ENCODE assay signal across 7 mouse cellular contexts in the genomic region with DNA sequence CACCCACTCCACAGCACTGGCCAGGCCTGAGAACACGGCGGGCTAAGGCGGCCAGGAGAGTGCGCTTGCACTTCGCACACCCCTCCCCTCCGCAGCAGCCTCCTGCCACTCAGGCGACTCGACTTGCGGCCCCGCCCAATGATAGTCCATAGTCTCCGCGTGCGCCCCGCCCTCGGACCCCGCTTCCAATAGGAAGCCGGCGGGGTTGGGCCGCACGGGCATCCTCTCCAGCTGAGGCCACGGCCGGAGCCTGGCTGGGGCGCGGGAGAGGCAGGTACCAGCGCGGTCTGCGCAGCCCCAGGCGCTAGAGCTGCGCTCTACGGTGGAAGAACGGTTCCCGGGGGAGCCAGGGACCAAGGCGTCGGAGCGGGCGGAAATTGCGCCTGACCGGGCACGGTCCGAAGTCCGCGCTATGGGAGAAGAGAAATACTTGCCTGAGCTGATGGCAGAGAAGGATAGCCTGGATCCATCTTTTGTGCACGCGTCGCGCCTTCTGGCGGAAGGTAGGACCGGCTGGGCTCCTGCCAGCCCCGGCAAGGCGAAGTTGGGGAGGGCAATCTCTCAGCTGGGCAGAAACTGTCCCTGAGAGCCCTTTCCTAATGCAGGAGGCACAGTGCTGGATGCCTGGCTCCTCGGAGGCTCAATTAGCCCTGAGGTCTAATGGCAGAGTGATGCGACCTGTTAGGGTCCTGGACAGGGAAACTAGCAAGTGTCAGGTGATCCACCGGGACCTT. TPM values are rescaled to one million over a fixed set of nuclear protein-coding genes. Genes with fewer than 3 reads are reported as not detected.
DNase-seq lines count a peak whose midpoint lies in the region; ATAC-seq and TF ChIP-seq lines count a peak whose summit lies in the region.

A gene (plus strand): TSS at position 209 of the 734 bp plus-strand sequence.

- TF ChIP-seq POLR2A in brain, embryonic 14.5 days (IDR thresholded peaks at IDR 0.05; ENCODE audit: borderline replicate concordance, extremely low read depth, insufficient read depth, insufficient read length, poor library complexity, severe bottlenecking), result peak; percentile 89
- no peak for TF ChIP-seq POLR2A in heart, adult 2 months (IDR thresholded peaks at IDR 0.05; ENCODE audit: insufficient read depth, low read depth, low read length)

- peak; percentile 98 for DNase-seq in brain, embryonic 14.5 days (ENCODE audit: low read depth)
- DNase-seq in embryo, embryonic 9.5 days (ENCODE audit: extremely low spot score), result peak; percentile 86
- DNase-seq in heart, adult 2 months, result peak; percentile 60 to 64
- DNase-seq in kidney, adult 18-20 months, result peak; percentile 66
- peak; percentile 92 to 96 for DNase-seq in left cerebral cortex, postnatal 25 days (ENCODE audit: low spot score in 2 of 2)
- peak; percentile 98 for DNase-seq in midbrain, embryonic 11.5 days (ENCODE audit: low spot score, missing footprints)

- no peaks in the 10 kb centered on the region for H3K79me2 ChIP-seq in heart, adult 2 months (replicated peaks; ENCODE audit: control insufficient read depth, insufficient read depth, low read length)

- no peaks in the 10 kb centered on the region for H3K9me3 ChIP-seq in midbrain, embryonic 11.5 days (ENCODE audit: control insufficient read depth, low read length)
- H3K9me3 ChIP-seq in stomach, embryonic 14.5 days (ENCODE audit: control insufficient read depth, low read depth, low read length), result no peaks in the 10 kb centered on the region

- no peak for TF ChIP-seq EP300 in heart, adult 2 months (IDR thresholded peaks at IDR 0.05; ENCODE audit: insufficient read depth, low read depth, low read length)

- WGBS in heart, adult 2 months, result 1% methylated on average over 53 of the region's 53 CpGs
- WGBS in midbrain, embryonic 11.5 days, result under 1% methylated on average over 53 of the region's 53 CpGs
- WGBS in stomach, embryonic 14.5 days, result under 1% methylated on average over 53 of the region's 53 CpGs

- H3K9ac ChIP-seq in heart, adult 2 months (ENCODE audit: low read depth, low read length), result no peak within 1 kb of the TSS
- peak within 1 kb of the TSS; percentile 71 for H3K9ac ChIP-seq in midbrain, embryonic 11.5 days (ENCODE audit: low read length)
- H3K9ac ChIP-seq in stomach, embryonic 14.5 days (replicated peaks; ENCODE audit: low read depth, low read length), result peak within 1 kb of the TSS; percentile 21; the same call in 1 of the 2 replicates

- peak within 1 kb of the TSS; percentile 85 for H3K4me2 ChIP-seq in midbrain, embryonic 11.5 days
- H3K4me2 ChIP-seq in stomach, embryonic 14.5 days (replicated peaks; ENCODE audit: low read depth, low read length), result peak within 1 kb of the TSS; percentile 84

- ATAC-seq in midbrain, embryonic 11.5 days (ENCODE audit: low FRiP score), result peak; percentile 100
- peak; percentile 99 for ATAC-seq in stomach, embryonic 14.5 days (ENCODE audit: insufficient number of reproducible peaks, insufficient read depth, low FRiP score, low read depth)

- no peaks in the 10 kb centered on the region for H3K36me3 ChIP-seq in heart, adult 2 months (ENCODE audit: control insufficient read depth, insufficient read depth, low read length)
- no peaks in the 10 kb centered on the region for H3K36me3 ChIP-seq in midbrain, embryonic 11.5 days (ENCODE audit: control insufficient read depth, insufficient read depth, low read length)
- no peaks in the 10 kb centered on the region for H3K36me3 ChIP-seq in stomach, embryonic 14.5 days (ENCODE audit: control insufficient read depth, insufficient read depth, low read length)

- no peak within 1 kb of the TSS for H3K27ac ChIP-seq in heart, adult 2 months
- no peak within 1 kb of the TSS; the same call in 1 of the 2 replicates for H3K27ac ChIP-seq in midbrain, embryonic 11.5 days (ENCODE audit: low read depth, low read length)
- H3K27ac ChIP-seq in stomach, embryonic 14.5 days (ENCODE audit: low read length), result no peak within 1 kb of the TSS

- no peaks in the 10 kb centered on the region for H3K4me1 ChIP-seq in heart, adult 2 months (ENCODE audit: control insufficient read depth, insufficient read depth, low read length)
- no peaks in the 10 kb centered on the region for H3K4me1 ChIP-seq in midbrain, embryonic 11.5 days (ENCODE audit: control insufficient read depth, insufficient read depth, low read length)
- H3K4me1 ChIP-seq in stomach, embryonic 14.5 days (ENCODE audit: control insufficient read depth, insufficient read depth, low read length), result no peaks in the 10 kb centered on the region

- no peaks in the 10 kb centered on the region; the same call in 1 of the 2 replicates for H3K27me3 ChIP-seq in heart, adult 2 months (ENCODE audit: control insufficient read depth, insufficient read depth, low read length)
- no peaks in the 10 kb centered on the region; the same call in 1 of the 2 replicates for H3K27me3 ChIP-seq in midbrain, embryonic 11.5 days (ENCODE audit: control insufficient read depth, insufficient read depth, low read length)
- H3K27me3 ChIP-seq in stomach, embryonic 14.5 days (ENCODE audit: control insufficient read depth, insufficient read depth, low read length), result no peaks in the 10 kb centered on the region

- no peak for TF ChIP-seq CTCF in brain, embryonic 14.5 days (IDR thresholded peaks at IDR 0.05; ENCODE audit: borderline replicate concordance, extremely low read depth, insufficient read depth, insufficient read length)
- no peak for TF ChIP-seq CTCF in heart, adult 2 months (IDR thresholded peaks at IDR 0.05)

- intact Hi-C loops in heart, adult 2 months (cut with DNase I), result no loop called here
- intact Hi-C loops in left cerebral cortex, postnatal 25 days (cut with DNase I), result loop anchor here (5.0 to 10.0 kb wide), 5 partner anchors 125 to 1475 kb away; no protein-coding TSS in a partner anchor

- H3K4me3 ChIP-seq in heart, adult 2 months, result peak within 1 kb of the TSS; percentile 29
- H3K4me3 ChIP-seq in midbrain, embryonic 11.5 days (ENCODE audit: low read depth, low read length), result peak within 1 kb of the TSS; percentile 59
- peak within 1 kb of the TSS; percentile 58 for H3K4me3 ChIP-seq in stomach, embryonic 14.5 days (ENCODE audit: low read depth, low read length)

RNA-seq across cellular contexts. Expression of the gene that starts here (rescaled TPM):
- 21.3 and 31.7 TPM in 2 replicates for polyA plus RNA-seq in brain, embryonic 14.5 days (2012; rRNA removed)
- total RNA-seq in heart, adult 2 months (2021), result under 1 TPM in 1 of 2 experiments, not detected in 1; 0.08 TPM
- not detected in 2 replicates for polyA plus RNA-seq in heart, adult 2 months (2012; rRNA removed)
- total RNA-seq in left cerebral cortex, postnatal 25 days (2021), result 10 to 100 TPM; 12.1 to 13.4 TPM
- polyA plus RNA-seq in midbrain, embryonic 11.5 days (2014; fragmentation: Nextera tagmentation; extraction: Ambion mirVana), result 11.6 and 12.7 TPM in 2 replicates
- polyA plus RNA-seq in stomach, embryonic 14.5 days (2014; fragmentation: Nextera tagmentation; extraction: Ambion mirVana), result 6.4 and 6.6 TPM in 2 replicates

Comparison
In these comparisons a context has a peak if more than half of its experiments do, and no peak if none do; other contexts are left out.
1. RNA of the gene that starts here (total RNA-seq): 12.1 to 13.4 TPM in left cerebral cortex, postnatal 25 days; 0.08 TPM in heart, adult 2 months; every median in the first group is over 10 times any median in the second.
2. Peak in DNase-seq and H3K4me3 ChIP-seq in heart, adult 2 months; RNA of the gene not detected or under 1 TPM.
3. Peak in every context shown above with its lines, with median percentiles within 50 percentile points of each other: DNase-seq and H3K4me3 ChIP-seq.